Mouse (Mus musculus) forebrain, embryonic 11.5 days (tissue): ENCODE data around the gene Abca14. TPM values are rescaled to one million over a fixed set of nuclear protein-coding genes. Genes with fewer than 3 reads are reported as not detected.

Source experiments
- ATAC-seq: fragments of 200-750 bp; cut with Nextera tagmentation; replicated peaks from 2 replicates; pipeline ENCODE4 v1.8.0; 2017; ENCODE audit warnings: moderate TSS enrichment; ENCODE audit not compliant: low FRiP score
- DNase-seq: peaks from one replicate; pipeline ENCODE4 v3.0.0-alpha.2; 2017; ENCODE audit warnings: low spot score
- H3K27ac ChIP-seq: fragments of 300-500 bp; sonication (generic); 2 replicates; pipeline ENCODE4 v1.5.1; 2014; ENCODE audit warnings: low read depth, low read length
- H3K27me3 ChIP-seq: fragments of 300-500 bp; sonication (generic); 2 replicates; pipeline ENCODE4 v1.6.1; 2014; ENCODE audit warnings: mild to moderate bottlenecking, low read length, mixed read lengths; ENCODE audit not compliant: control insufficient read depth, insufficient read depth
- H3K36me3 ChIP-seq: fragments of 300-500 bp; sonication (generic); 2 replicates; pipeline ENCODE4 v1.6.1; 2014; ENCODE audit warnings: mild to moderate bottlenecking, low read length, moderate library complexity, mixed read lengths; ENCODE audit not compliant: control insufficient read depth, insufficient read depth
- H3K4me1 ChIP-seq: fragments of 300-500 bp; sonication (generic); replicated peaks from 2 replicates; pipeline ENCODE4 v1.6.1; 2014; ENCODE audit warnings: low read length, mixed read lengths; ENCODE audit not compliant: control insufficient read depth, insufficient read depth
- H3K4me2 ChIP-seq: fragments of 300-500 bp; sonication (generic); 2 replicates; pipeline ENCODE4 v1.6.1; 2014; ENCODE audit warnings: low read depth, mild to moderate bottlenecking, low read length, moderate library complexity, mixed read lengths; ENCODE audit not compliant: severe bottlenecking
- H3K4me3 ChIP-seq: fragments of 300-500 bp; sonication (generic); 2 replicates; pipeline ENCODE4 v1.5.1; 2014; ENCODE audit warnings: low read depth, low read length
- H3K9ac ChIP-seq: fragments of 300-500 bp; sonication (generic); 2 replicates; pipeline ENCODE4 v1.6.1; 2014; ENCODE audit warnings: low read length
- H3K9me3 ChIP-seq: fragments of 300-500 bp; sonication (generic); 2 replicates; pipeline ENCODE4 v1.6.1; 2016; ENCODE audit warnings: low read length, mixed read lengths; ENCODE audit not compliant: control insufficient read depth
- WGBS: fragments of 180-500 bp; shearing (Covaris S2); extraction: QIAGEN DNeasy Blood & Tissue Kit; methylation state at CpG from one replicate; pipeline ENCODE4 v1.1.7; 2014; 5-methylcytosine and 5-hydroxymethylcytosine counted together
- polyA plus RNA-seq: library from polyadenylated mRNA; unstranded; fragments of >200 nt; fragmentation: Nextera tagmentation; extraction: Ambion mirVana; gene quantifications from 2 replicates; pipeline ENCODE4 v1.2.1, GENCODE M21; 2014

Abca14 gene
- polyA plus RNA-seq, 1 experiment from 2014 or later, result not detected

DNA sequence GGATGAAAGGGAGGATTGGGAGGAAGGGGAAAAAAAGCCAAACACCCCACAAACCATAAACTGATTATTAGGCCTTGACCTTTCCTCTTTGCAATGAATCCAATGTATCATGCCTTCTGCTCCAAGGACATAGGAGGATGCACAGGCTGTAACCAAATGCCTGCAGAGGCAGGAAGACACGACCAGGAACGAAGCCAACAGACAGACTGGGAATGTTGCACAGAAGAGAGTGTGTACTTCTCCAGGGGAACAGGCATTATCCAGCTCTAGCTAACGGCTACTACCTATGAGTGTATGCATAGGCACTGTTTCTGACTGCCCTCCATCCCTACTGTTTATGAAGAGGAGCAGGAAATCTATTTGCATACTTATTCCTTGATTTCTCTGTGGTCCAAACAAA is 11.6 kb upstream of the Abca14 start:
- Histone ChIP-seq H3K4me1 (no peaks in the 10 kb centered on the region), H3K36me3 (no peaks in the 10 kb centered on the region), H3K27ac (no peak overlapping the region), H3K4me2 (no peak overlapping the region), H3K4me3 (no peak overlapping the region), H3K9ac (no peak overlapping the region), H3K27me3 (no peaks in the 10 kb centered on the region), H3K9me3 (no peaks in the 10 kb centered on the region)
- DNase-seq (no peak), ATAC-seq (no peak)
- whole genome bisulfite sequencing, result 70% methylated on average over 3 of the region's 3 CpGs

DNA sequence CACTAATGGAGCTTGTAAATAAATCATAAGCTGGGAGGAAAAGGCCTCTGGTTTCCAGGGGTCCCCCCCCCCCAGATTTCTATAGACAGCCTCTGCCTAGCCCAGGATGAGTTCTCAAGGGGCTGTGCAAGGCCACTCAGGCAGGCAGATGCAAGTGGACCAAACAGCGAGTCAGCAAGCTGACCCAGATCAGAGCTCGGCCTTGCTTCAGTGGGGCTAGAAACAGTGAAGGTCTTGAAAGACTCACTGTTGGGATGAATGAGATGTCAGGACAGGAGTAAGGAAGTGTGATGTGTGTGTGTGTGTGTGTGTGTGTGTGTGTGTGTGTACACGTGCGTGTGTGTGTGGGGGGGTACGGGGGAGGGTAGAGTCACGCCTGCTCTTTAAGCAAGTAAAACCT is 10.9 kb upstream of the Abca14 start:
- ATAC-seq (no peak), DNase-seq (no peak)
- H3K36me3 ChIP-seq, result no peaks in the 10 kb centered on the region
- H3K9me3 ChIP-seq, result no peaks in the 10 kb centered on the region
- H3K9ac ChIP-seq, result no peak overlapping the region
- H3K27ac ChIP-seq, result no peak overlapping the region
- H3K4me1 ChIP-seq, result no peaks in the 10 kb centered on the region
- WGBS, result 92% methylated on average over 6 of the region's 6 CpGs
- no peak overlapping the region for H3K4me3 ChIP-seq
- H3K4me2 ChIP-seq, result no peak overlapping the region
- no peaks in the 10 kb centered on the region for H3K27me3 ChIP-seq

DNA sequence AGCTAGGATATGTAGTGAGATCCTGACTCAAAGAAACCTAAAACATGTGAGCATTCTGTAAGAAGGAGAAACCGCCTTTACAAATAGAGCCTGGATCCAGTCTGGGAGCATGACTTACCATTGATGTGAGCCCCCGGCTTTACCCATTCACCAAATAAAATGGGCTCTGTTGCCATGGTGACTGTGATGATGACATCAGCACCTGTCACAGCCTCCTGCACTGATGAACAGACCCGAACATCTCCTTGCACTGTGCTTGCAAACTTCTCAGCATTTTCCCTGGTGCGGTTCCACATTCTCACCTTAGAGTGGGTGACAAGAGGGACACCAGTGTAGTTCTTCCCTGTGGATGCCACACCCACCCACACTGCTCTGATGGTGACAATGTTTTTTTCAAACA is 8.6 kb upstream of the Abca14 start:
- ATAC-seq (no peak), DNase-seq (no peak)
- Histone ChIP-seq H3K9ac (no peak overlapping the region), H3K27me3 (0 out of 2 replicates have a peak, but pooled peaks cover 2% of the 10 kb centered on the region), H3K36me3 (no peaks in the 10 kb centered on the region), H3K4me2 (no peak overlapping the region), H3K9me3 (no peaks in the 10 kb centered on the region), H3K4me1 (no peaks in the 10 kb centered on the region), H3K4me3 (no peak overlapping the region), H3K27ac (no peak overlapping the region)
- 56% methylated on average over 4 of the region's 4 CpGs for WGBS

DNA sequence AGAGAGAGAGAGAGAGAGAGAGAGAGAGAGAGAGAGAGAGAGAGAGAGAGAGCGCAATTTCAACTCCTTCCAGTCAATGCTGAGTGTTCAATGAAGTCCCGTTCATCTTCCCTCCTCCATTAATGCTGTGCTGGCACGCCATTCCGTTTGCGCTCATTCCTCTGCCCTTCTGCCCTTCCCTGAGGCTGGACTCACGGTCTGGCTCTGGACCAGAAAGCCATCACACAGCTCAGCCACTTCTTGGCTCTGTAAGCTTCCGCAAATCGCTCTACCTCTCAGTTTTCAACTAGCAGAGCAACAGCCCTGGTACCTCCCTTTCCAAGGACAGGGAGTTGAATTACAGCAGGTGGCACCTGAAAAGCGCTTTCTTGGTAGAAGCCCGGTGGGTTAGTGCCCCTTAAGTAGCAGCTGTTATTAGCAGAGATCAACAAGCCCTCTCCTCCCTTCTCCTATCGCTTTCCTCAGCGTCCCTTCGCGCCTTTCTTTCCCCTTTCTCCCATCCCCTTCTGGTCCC is 2.5 kb upstream of the Abca14 start:
- H3K9ac ChIP-seq, result no peak overlapping the region
- no peaks in the 10 kb centered on the region for H3K9me3 ChIP-seq
- ATAC-seq, result no peak
- no peak for DNase-seq
- under 1% methylated on average over 14 of the region's 14 CpGs for WGBS
- H3K4me1 ChIP-seq, result peaks cover 4% of the 10 kb centered on the region; the same call in 1 of the 2 replicates
- H3K4me3 ChIP-seq, result peak overlapping the region; percentile 16
- H3K4me2 ChIP-seq, result peak overlapping the region; percentile 37
- H3K36me3 ChIP-seq, result no peaks in the 10 kb centered on the region
- peaks cover 18% of the 10 kb centered on the region for H3K27me3 ChIP-seq
- H3K27ac ChIP-seq, result no peak overlapping the region

DNA sequence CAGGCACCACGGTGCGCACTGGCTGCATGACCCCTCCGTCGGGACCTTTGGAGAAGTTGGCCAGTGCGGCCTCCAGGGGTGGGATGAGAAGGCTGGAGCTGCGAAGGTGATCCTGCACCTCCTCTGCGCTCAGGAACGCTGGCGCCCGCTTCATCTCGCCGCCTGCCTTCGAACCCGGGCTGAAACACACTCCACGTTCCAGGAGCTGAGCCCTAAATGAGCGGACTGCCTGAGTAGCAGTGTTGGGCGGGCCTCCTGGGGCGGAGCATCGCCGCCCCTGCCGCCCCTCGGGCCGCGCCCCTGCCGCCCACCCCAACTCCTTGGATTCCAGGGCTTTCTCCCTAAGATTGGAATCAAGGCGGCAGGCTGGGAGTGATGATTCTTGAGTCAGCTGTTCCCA is 2.0 kb upstream of the Abca14 start, which contains the start of gene Crym:
TSS of gene Crym (minus strand) at position 341 of the 400 bp plus-strand sequence.
- ATAC-seq, result no peak

DNA sequence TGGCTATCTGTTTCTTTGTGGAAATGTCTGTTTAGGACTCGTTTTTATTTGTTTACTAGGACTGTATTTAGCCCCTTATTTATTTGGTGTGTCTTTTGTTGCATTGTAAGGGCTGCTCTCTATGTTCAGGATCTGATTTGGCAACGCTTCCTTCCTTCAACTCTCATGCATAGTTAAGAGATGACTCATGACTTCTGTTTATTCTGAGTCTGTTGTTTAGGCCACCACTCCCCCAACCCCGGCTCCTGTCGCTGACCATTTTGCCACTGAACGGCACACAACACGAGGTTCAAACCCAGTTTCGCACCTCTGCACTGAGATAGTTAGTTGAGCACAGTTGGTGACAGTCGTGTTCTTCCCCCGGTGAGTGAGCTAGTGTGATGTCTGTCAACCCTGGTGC is 2.2 kb downstream of the Abca14 start:
- H3K9ac ChIP-seq, result no peak overlapping the region
- no peaks in the 10 kb centered on the region for H3K36me3 ChIP-seq
- no peak overlapping the region for H3K4me3 ChIP-seq
- WGBS, result 81% methylated on average over 9 of the region's 9 CpGs
- H3K9me3 ChIP-seq, result no peaks in the 10 kb centered on the region
- peaks cover 4% of the 10 kb centered on the region; the same call in 1 of the 2 replicates for H3K4me1 ChIP-seq
- peaks cover 11% of the 10 kb centered on the region for H3K27me3 ChIP-seq
- DNase-seq, result no peak
- ATAC-seq, result no peak
- H3K4me2 ChIP-seq, result no peak overlapping the region
- no peak overlapping the region for H3K27ac ChIP-seq

More for the DNA sequence above, 2.0 kb upstream of the Abca14 start, which contains the start of gene Crym:
- Histone ChIP-seq H3K27me3 (peaks cover 18% of the 10 kb centered on the region), H3K9me3 (no peaks in the 10 kb centered on the region), H3K36me3 (no peaks in the 10 kb centered on the region), H3K4me3 (peak within 1 kb of the TSS; percentile 16), H3K4me1 (peaks cover 4% of the 10 kb centered on the region; the same call in 1 of the 2 replicates), H3K4me2 (peak within 1 kb of the TSS; percentile 37), H3K27ac (no peak within 1 kb of the TSS), H3K9ac (no peak within 1 kb of the TSS)
- WGBS, result 4% methylated on average over 26 of the region's 26 CpGs
- DNase-seq, result no peak

DNA sequence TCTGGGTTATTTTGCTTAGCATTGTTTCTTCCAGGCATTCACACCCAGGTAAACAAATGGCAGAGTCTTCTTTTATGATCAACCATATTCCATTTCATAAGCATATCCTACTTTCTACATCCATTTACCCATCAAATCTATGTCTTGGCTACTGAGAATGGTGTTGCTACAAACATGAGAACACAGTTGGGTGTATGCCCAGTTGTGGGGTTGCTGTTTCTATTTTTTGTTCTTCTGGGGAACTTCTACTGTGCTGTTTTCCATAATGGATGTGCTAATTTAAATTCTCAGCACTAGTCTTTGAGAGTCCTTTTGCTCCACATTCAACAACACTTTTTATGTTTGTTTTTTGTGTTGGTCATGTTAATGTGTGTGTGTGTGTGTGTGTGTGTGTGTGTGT is 24.8 kb downstream of the Abca14 start:
- no peaks in the 10 kb centered on the region for H3K36me3 ChIP-seq

DNA sequence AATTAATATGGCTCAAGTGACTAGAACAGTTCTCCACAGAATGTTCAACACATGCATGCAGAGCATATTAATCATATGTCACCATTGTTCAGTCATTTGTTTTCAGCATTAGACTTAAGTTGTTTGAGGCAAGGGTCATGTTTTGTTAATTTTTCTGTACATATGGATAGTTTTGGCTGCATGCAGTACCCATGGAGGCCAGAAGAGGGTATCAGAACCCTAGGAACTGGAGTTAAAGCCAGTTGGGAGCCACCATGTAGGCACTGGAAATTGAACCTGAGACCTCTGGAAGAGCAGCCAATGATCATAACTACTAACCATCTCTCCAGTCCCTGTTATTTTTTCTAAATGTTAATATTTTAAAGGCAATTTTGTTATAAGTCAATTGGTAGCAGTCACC is 37.3 kb downstream of the Abca14 start:
- Histone ChIP-seq H3K27me3 (no peaks in the 10 kb centered on the region), H3K27ac (no peak overlapping the region), H3K4me2 (no peak overlapping the region), H3K4me1 (no peaks in the 10 kb centered on the region), H3K4me3 (no peak overlapping the region), H3K36me3 (no peaks in the 10 kb centered on the region), H3K9ac (no peak overlapping the region), H3K9me3 (no peaks in the 10 kb centered on the region)
- ATAC-seq (no peak), DNase-seq (no peak)

More for the DNA sequence above, 24.8 kb downstream of the Abca14 start:
- H3K9me3 ChIP-seq, result no peaks in the 10 kb centered on the region
- no peak overlapping the region for H3K27ac ChIP-seq
- H3K4me2 ChIP-seq, result no peak overlapping the region
- H3K4me1 ChIP-seq, result no peaks in the 10 kb centered on the region
- DNase-seq (no peak), ATAC-seq (no peak)
- no peak overlapping the region for H3K4me3 ChIP-seq
- no peak overlapping the region for H3K9ac ChIP-seq
- no peaks in the 10 kb centered on the region for H3K27me3 ChIP-seq
